Mouse (Mus musculus) layer of hippocampus, adult 2 months (tissue): ENCODE measurements at regions not wholly inside any gene's neighbourhood (a gene's known extent, or its start where the extent isn't known, plus 50 kb on each side); places are given as distances from the start of the nearest gene placed in this dataset.

Source experiments
- DNase-seq, 2 experiments: peaks; one replicate each; pipeline ENCODE4 v3.0.0; 2022; ENCODE audit warnings: low spot score in 2 of 2
- H3K27ac ChIP-seq: fragments of 200-600 bp; 2 replicates; pipeline ENCODE4 v1.8.1; 2022
- H3K4me3 ChIP-seq: fragments of 200-600 bp; 2 replicates; pipeline ENCODE4 v1.8.1; 2022; ENCODE audit warnings: mild to moderate bottlenecking
- CTCF ChIP-seq: fragments of 200-600 bp; conservative IDR thresholded peaks from 2 replicates; pipeline ENCODE4 v1.8.1; 2022; ENCODE audit warnings: antibody characterized with exemption, mild to moderate bottlenecking, moderate library complexity

GRCm38 (mm10) chr19:57560757-57561156, 50.1 kb upstream of the Atrnl1 start:
- no peak overlapping the region for H3K4me3 ChIP-seq
- H3K27ac ChIP-seq: no peak overlapping the region
- DNase-seq: no peak
- TF ChIP-seq CTCF: no peak
